Mouse (Mus musculus): ENCODE data around the gene Galk2.

DNA sequence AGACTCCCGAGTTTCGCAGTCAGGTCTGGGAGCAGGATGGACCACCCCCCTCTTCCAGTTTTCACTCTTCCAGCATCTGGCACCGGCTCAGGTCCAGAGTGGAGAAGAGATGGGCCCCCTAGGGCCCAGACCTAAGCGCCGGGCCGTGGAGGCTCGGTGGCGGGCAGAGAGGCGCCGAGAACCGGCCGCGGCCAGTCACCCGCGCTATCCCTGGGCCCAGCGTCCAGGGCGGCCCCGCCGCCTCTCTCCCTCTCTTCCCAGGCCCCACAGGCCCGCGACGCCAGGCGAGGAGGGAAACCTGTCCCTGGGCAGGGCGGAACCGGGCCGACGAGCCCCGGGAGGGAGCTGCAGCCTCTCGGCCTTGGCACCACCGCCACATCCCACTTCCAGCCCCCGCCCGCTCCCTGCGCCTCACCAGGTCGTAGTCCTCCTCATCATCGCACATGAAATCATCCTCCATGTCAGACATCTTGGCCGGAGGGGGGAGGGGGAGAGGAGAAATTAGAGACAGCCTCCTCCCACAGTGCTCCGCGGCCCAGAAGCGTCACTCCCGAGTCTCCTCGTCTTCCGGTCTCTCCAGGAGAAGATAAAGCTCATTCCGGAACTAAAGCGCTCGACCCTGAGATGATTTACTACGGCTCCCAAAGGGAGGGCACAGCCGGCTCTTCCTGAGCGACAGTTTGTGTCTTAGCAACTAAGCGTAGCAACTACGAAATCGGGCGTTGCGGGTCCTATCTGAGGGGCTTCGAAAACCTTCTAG, at the start of gene Galk2, which contains the start of gene Cops2:
- TF ChIP-seq MXI1 (IDR thresholded peaks at IDR 0.05; ENCODE audit: low read depth, low read length) = peak; percentile 90
- no peak for TF ChIP-seq E2F4 (IDR thresholded peaks at IDR 0.05; ENCODE audit: borderline replicate concordance, low read depth, low read length)
- TF ChIP-seq ZC3H11A (IDR thresholded peaks at IDR 0.05; ENCODE audit: low read depth, low read length) = no peak

Data from MEL (cell line).